Mouse (Mus musculus): ENCODE measurements at regions not wholly inside any gene's neighbourhood (a gene's known extent, or its start where the extent isn't known, plus 50 kb on each side); places are given as distances from the start of the nearest gene placed in this dataset.

- TF ChIP-seq CTCF (IDR thresholded peaks at IDR 0.05; ENCODE audit: borderline replicate concordance, extremely low read depth, insufficient read depth, insufficient read length) (no peak), POLR2A (IDR thresholded peaks at IDR 0.05; ENCODE audit: borderline replicate concordance, extremely low read depth, insufficient read depth, insufficient read length, poor library complexity, severe bottlenecking) (no peak)
Observed at GRCm38 (mm10) chr3:130981566-130981965, 128.7 kb upstream of the Lef1 start.
